In the genomic region with DNA sequence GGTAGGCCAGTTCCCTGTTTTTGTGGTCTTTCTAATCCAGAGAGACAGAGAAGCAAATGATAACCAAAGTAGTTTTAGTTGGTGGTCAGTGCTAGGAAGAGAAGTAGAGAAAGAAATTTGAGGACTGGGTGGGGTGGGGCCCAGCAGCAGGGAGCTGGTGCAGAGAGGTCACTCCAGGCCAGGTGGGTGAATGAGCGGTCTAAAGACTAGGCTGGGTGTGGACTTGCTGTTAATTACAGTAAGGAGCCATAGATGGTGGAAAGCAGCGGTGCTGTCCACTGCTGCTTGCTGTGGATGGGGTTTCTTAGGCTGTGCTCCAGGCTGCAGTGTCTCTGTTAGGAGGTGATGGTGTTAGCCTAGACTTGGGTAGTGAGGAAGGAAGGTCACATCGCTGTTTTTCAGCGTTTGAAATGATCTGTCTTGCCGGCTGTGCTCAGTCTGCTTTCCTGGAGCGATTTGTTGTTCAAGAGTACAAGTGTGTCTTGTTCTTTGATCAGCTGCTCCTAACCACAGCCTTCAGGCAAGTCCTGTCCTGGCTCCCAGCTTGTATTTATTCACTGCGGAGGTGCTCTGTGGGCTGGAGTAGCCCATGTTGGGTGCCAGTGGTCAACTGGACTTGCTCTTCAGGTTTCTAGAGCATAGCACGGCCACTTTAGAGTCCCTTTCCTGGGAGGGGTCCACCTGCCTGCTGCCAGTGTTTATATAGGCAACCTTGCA, we compare ENCODE assay signal across 14 mouse cellular contexts.
DNase-seq lines count a peak whose midpoint lies in the region; ATAC-seq and TF ChIP-seq lines count a peak whose summit lies in the region.
"Had no signal": no experiment of that assay in that cellular context is flagged by ENCODE, and none has a peak within 500 bp of the region (broad histone marks: within the 10 kb centered on the region; RNA-seq: fewer than 3 reads in every experiment).

No protein-coding gene starts in this region.

- 47% methylated on average over 8 of the region's 8 CpGs for WGBS in liver, embryonic 12.5 days (ENCODE audit: insufficient replicate concordance)
- 60% methylated on average over 8 of the region's 8 CpGs for WGBS in liver, postnatal 0 days (ENCODE audit: insufficient replicate concordance)
- 26% methylated on average over 8 of the region's 8 CpGs for WGBS in small intestine, adult 2 months
- 83% methylated on average over 8 of the region's 8 CpGs for WGBS in forebrain, embryonic 16.5 days

- TF ChIP-seq CTCF in liver, postnatal 0 days (IDR thresholded peaks at IDR 0.05; ENCODE audit: low read depth): no peak
- no peak for TF ChIP-seq CTCF in E14TG2a.4 (conservative IDR thresholded peaks at IDR 0.05; ENCODE audit: low read length)
- TF ChIP-seq CTCF in small intestine, adult 2 months (IDR thresholded peaks at IDR 0.05; ENCODE audit: extremely low read depth, insufficient read length, insufficient replicate concordance, low read depth, low read length): no peak

- H3K36me3 ChIP-seq in liver, embryonic 12.5 days: no peaks in the 10 kb centered on the region
- H3K36me3 ChIP-seq in liver, postnatal 0 days (replicated peaks; ENCODE audit: insufficient read depth, low read length): no peaks in the 10 kb centered on the region
- H3K36me3 ChIP-seq in E14TG2a.4 (ENCODE audit: insufficient read depth, low read length): no peaks in the 10 kb centered on the region
- no peaks in the 10 kb centered on the region for H3K36me3 ChIP-seq in small intestine, adult 2 months (ENCODE audit: control insufficient read depth, insufficient read depth, low read length)
- no peaks in the 10 kb centered on the region for H3K36me3 ChIP-seq in forebrain, embryonic 16.5 days (ENCODE audit: control insufficient read depth, insufficient read depth)
- H3K36me3 ChIP-seq: liver, embryonic 15.5 days; midbrain, embryonic 10.5 days had no signal

- H3K4me2 ChIP-seq in liver, embryonic 12.5 days: no peak overlapping the region
- no peak overlapping the region for H3K4me2 ChIP-seq in liver, postnatal 0 days (ENCODE audit: low read depth, low read length)
- no peak overlapping the region for H3K4me2 ChIP-seq in forebrain, embryonic 16.5 days (ENCODE audit: low read length)
- H3K4me2 ChIP-seq: liver, embryonic 15.5 days had no signal

- no peaks in the 10 kb centered on the region for H3K27me3 ChIP-seq in liver, embryonic 12.5 days (replicated peaks)
- no peaks in the 10 kb centered on the region for H3K27me3 ChIP-seq in liver, postnatal 0 days (ENCODE audit: insufficient read depth, low read length)
- H3K27me3 ChIP-seq in E14TG2a.4 (ENCODE audit: insufficient read depth, low read length): no peaks in the 10 kb centered on the region
- H3K27me3 ChIP-seq in small intestine, adult 2 months (ENCODE audit: control insufficient read depth, insufficient read depth, low read length): no peaks in the 10 kb centered on the region
- H3K27me3 ChIP-seq in forebrain, embryonic 16.5 days (replicated peaks; ENCODE audit: control insufficient read depth, insufficient read depth, low read length): no peaks in the 10 kb centered on the region
- H3K27me3 ChIP-seq: liver, embryonic 15.5 days had no signal

- TF ChIP-seq POLR2A in small intestine, adult 2 months (IDR thresholded peaks at IDR 0.05; ENCODE audit: low read depth, low read length): no peak

- H3K4me1 ChIP-seq in liver, embryonic 12.5 days: peaks cover 64% of the 10 kb centered on the region
- peaks cover 29% of the 10 kb centered on the region for H3K4me1 ChIP-seq in liver, postnatal 0 days (ENCODE audit: insufficient read depth)
- H3K4me1 ChIP-seq in E14TG2a.4 (replicated peaks; ENCODE audit: low read depth, low read length): peaks cover 71% of the 10 kb centered on the region
- peaks cover 34% of the 10 kb centered on the region; the same call in 1 of the 2 replicates for H3K4me1 ChIP-seq in small intestine, adult 2 months (ENCODE audit: control insufficient read depth, insufficient read depth, insufficient read length, low read length)
- H3K4me1 ChIP-seq in forebrain, embryonic 16.5 days (replicated peaks; ENCODE audit: control insufficient read depth, insufficient read depth, low read length): peaks cover 10% of the 10 kb centered on the region

- ATAC-seq in liver, embryonic 12.5 days: no peak
- no peak for ATAC-seq in liver, postnatal 0 days
- ATAC-seq in forebrain, embryonic 16.5 days: no peak
- ATAC-seq: hindbrain, embryonic 16.5 days had no signal

- peak overlapping the region; percentile 5; the same call in 1 of the 2 replicates for H3K9ac ChIP-seq in liver, embryonic 12.5 days
- no peak overlapping the region for H3K9ac ChIP-seq in liver, postnatal 0 days (replicated peaks)
- no peak overlapping the region for H3K9ac ChIP-seq in forebrain, embryonic 16.5 days (replicated peaks; ENCODE audit: low read depth, low read length)
- H3K9ac ChIP-seq: liver, embryonic 15.5 days had no signal

- no peak for TF ChIP-seq EP300 in liver, postnatal 0 days (IDR thresholded peaks at IDR 0.05; ENCODE audit: low read depth)

- H3K27ac ChIP-seq in liver, embryonic 12.5 days: no peak overlapping the region
- no peak overlapping the region for H3K27ac ChIP-seq in liver, postnatal 0 days (ENCODE audit: low read depth)
- peak overlapping the region; percentile 76 for H3K27ac ChIP-seq in small intestine, adult 2 months (ENCODE audit: insufficient read depth, low read depth, low read length)
- H3K27ac ChIP-seq in forebrain, embryonic 16.5 days (ENCODE audit: low read length): no peak overlapping the region
- H3K27ac ChIP-seq: liver, embryonic 15.5 days; midbrain, embryonic 10.5 days had no signal

- H3K9me3 ChIP-seq in liver, embryonic 12.5 days (replicated peaks): no peaks in the 10 kb centered on the region
- H3K9me3 ChIP-seq in liver, postnatal 0 days (ENCODE audit: low read length): no peaks in the 10 kb centered on the region
- H3K9me3 ChIP-seq in E14TG2a.4 (ENCODE audit: low read length): no peaks in the 10 kb centered on the region
- no peaks in the 10 kb centered on the region for H3K9me3 ChIP-seq in forebrain, embryonic 16.5 days (ENCODE audit: control insufficient read depth, low read length)
- H3K9me3 ChIP-seq: liver, embryonic 15.5 days; midbrain, embryonic 10.5 days had no signal

- DNase-seq in liver, postnatal 0 days: no peak
- DNase-seq in T-cell, adult 2 months (ENCODE audit: low spot score): peak; percentile 11
- DNase-seq in Muller cell, postnatal 12 days (ENCODE audit: inconsistent ontology term): no peak
- DNase-seq in spleen, postnatal 14 days (ENCODE audit: low spot score in 2 of 2): no peak
- DNase-seq: adrenal gland, postnatal 25 days; gastrocnemius, postnatal 36 days; retina, postnatal 1 day had no signal

- no peak overlapping the region for H3K4me3 ChIP-seq in liver, embryonic 12.5 days
- no peak overlapping the region for H3K4me3 ChIP-seq in liver, postnatal 0 days (ENCODE audit: low read depth, low read length)
- peak overlapping the region; percentile 37; the same call in 1 of the 2 replicates for H3K4me3 ChIP-seq in E14TG2a.4 (replicated peaks; ENCODE audit: low read length)
- H3K4me3 ChIP-seq in small intestine, adult 2 months (ENCODE audit: low read depth, low read length): no peak overlapping the region
- H3K4me3 ChIP-seq in forebrain, embryonic 16.5 days (replicated peaks; ENCODE audit: low read length): no peak overlapping the region
- H3K4me3 ChIP-seq: liver, embryonic 15.5 days; midbrain, embryonic 10.5 days had no signal
